Mouse (Mus musculus) B cell, adult 62 days (primary cell): ENCODE measurements around the gene Spata31d1a. TPM values are rescaled to one million over a fixed set of nuclear protein-coding genes. Genes with fewer than 3 reads are reported as not detected.

Source experiments
- total RNA-seq: library from RNA; stranded (reverse); gene quantifications from 4 replicates; pipeline ENCODE4 v1.2.4, GENCODE M21; 2023

Spata31d1a gene
- total RNA-seq = 0.09 TPM in 1 of 4 replicates, not detected in the others

DNA sequence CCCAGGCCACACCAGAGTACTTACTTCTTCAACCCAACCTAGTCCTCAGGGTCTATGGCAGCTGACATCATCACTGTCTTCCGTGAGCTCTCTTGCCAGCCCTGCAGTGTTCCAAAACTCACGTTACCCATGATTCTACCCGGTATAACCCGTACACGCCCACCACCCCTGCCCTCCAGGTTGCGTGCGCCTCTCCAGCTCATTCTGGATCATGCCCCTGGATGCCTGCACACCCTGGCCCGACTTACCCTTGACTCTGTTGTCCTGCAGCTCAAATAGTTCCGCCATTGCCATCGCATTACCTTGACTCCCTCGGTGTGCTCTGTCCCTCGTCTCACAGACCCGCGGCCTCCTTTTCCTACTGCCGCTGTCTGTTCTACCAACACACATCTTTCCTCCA, at the start of gene Spata31d1a:
TSS of gene Spata31d1a (minus strand) at position 101 of the 400 bp plus-strand sequence.

GRCm38 (mm10) chr13:59746711-59747110, 36.6 kb upstream of the Spata31d1a start, which contains the start of gene 1700014D04Rik:
Gene 1700014D04Rik (minus strand): TSS chr13:59746752.

GRCm38 (mm10) chr13:59731652-59732051, 21.5 kb upstream of the Spata31d1a start, which contains the start of gene Spata31d1d:
Gene Spata31d1d (minus strand): TSS chr13:59731752.

GRCm38 (mm10) chr13:59711984-59712383, 1.9 kb upstream of the Spata31d1a start, which contains the start of gene Spata31d1b:
Gene Spata31d1b (plus strand): TSS chr13:59712284.

DNA sequence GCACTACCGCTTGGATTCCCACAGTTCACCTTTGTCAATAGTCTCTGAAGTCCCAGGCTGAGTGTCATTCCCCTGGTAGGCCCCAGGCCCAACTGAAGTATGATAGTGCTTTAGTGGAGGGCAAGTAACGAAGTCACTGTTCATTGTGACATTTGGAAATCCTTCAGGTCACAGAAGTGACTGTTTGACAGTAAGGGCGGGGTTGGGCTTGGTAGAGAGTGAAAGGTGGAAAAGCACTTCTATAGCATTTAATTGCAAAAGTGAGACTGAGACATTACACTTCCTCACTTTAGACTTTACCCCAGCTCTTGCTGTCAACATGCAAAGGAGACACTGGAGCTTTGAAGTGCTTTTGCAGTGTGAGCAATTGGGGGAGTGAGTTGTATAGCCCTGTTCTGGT, 16.1 kb downstream of the Spata31d1a start, which contains the start of gene 4921517D22Rik:
TSS of gene 4921517D22Rik (minus strand) at position 101 of the 400 bp plus-strand sequence.

DNA sequence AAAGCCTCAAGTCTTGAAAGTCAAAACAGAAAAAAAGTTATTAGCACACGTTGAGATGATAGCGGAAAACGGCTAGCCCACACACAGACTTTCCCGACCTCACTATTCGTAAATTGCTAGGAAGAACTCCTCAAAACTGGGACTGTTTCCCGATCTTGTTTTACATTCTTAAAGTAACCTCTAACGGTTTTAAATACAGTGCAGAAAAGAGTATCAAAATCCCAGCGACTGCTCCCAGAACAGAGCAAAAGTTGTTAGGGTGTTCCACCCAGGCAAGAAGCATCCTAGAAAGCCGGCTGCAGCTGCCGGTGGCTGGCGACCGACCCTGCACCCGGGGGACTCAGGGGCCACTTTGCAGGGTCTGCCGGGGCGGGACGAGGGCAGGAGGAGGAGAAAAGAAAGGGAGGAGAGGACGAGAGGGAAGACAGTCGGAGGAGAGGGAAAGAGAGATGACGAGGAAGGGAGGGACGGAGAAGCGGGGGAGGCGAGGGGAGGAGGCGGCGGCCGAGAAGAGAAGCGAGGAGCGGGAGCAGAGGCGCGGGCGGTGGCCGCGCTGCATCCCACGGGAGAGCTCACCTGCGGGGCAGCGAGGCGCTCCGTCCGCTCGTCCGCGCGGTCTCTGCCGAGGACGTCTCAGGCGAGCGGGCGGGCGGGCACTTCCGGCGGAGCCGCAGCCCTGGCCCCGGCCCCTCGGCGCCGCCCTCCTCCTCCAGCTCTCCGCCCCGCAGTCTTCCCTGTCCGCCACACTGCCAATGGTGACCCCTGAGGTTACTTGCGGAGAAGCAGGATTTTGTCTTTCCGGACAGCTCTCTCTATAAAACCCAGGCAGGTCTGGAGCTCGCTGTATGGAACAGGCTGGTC, 34.7 kb downstream of the Spata31d1a start, which contains the start of gene Golm1:
TSS of gene Golm1 (minus strand) at position 661 of the 861 bp plus-strand sequence.

Other genes starting within 250 kb of the Spata31d1a start
- 54.1 to 69.6 TPM (median 56.8 TPM) in 4 replicates for gene Agtpbp1, start 125.1 kb downstream of the Spata31d1a start, total RNA-seq
- 56.5 to 67.1 TPM (median 63.9 TPM) in 4 replicates for gene Naa35, start 125.1 kb downstream of the Spata31d1a start, total RNA-seq
- gene Golm1, start 34.5 kb downstream of the Spata31d1a start, total RNA-seq = 19.5 to 26.9 TPM (median 20.3 TPM) in 4 replicates
- gene 4921517D22Rik, start 16.2 kb downstream of the Spata31d1a start, total RNA-seq = not detected in 4 replicates
- gene Spata31d1b, start 2.0 kb upstream of the Spata31d1a start, total RNA-seq = not detected in 4 replicates
- not detected in 4 replicates for gene Spata31d1d, start 21.4 kb upstream of the Spata31d1a start, total RNA-seq
- 0.17 to 0.18 TPM in 2 of 4 replicates, not detected in the others for gene 1700014D04Rik, start 36.4 kb upstream of the Spata31d1a start, total RNA-seq
- 93.6 to 97.7 TPM (median 94.8 TPM) in 4 replicates for gene Isca1, start 59.5 kb upstream of the Spata31d1a start, total RNA-seq
- not detected in 4 replicates for gene Gm49354, start 71.9 kb upstream of the Spata31d1a start, total RNA-seq
- gene Tut7, start 112.8 kb upstream of the Spata31d1a start, total RNA-seq = 266 to 273 TPM (median 269 TPM) in 4 replicates